30 mouse cellular contexts compared by ENCODE assay signal in genomic region chr2:27026332-27026731, GRCm38 (mm10). TPM values are rescaled to one million over a fixed set of nuclear protein-coding genes. Genes with fewer than 3 reads are reported as not detected.
DNase-seq lines count a peak whose midpoint lies in the region; ATAC-seq and TF ChIP-seq lines count a peak whose summit lies in the region.
"Had no signal": no experiment of that assay in that cellular context is flagged by ENCODE, and none has a peak within 500 bp of the region (broad histone marks: within the 10 kb centered on the region; RNA-seq: fewer than 3 reads in every experiment).

No protein-coding gene starts in this region.

- no peaks in the 10 kb centered on the region for H3K36me3 ChIP-seq in myocyte (ENCODE audit: control insufficient read depth, insufficient read depth)
- H3K36me3 ChIP-seq in kidney, embryonic 15.5 days = no peaks in the 10 kb centered on the region
- H3K36me3 ChIP-seq: embryonic facial prominence, embryonic 13.5 days; forebrain, embryonic 10.5 days; forebrain, embryonic 15.5 days; G1E; intestine, embryonic 15.5 days; lung, embryonic 15.5 days; midbrain, embryonic 12.5 days; neural tube, embryonic 12.5 days; stomach, embryonic 15.5 days had no signal

- WGBS in cerebellum, adult 2 months = 76% methylated on average over 3 of the region's 3 CpGs
- 93% methylated on average over 3 of the region's 3 CpGs for WGBS in kidney, embryonic 15.5 days

- H3ac ChIP-seq in myocyte (ENCODE audit: control insufficient read depth, insufficient read length) = no peak overlapping the region

- H3K9ac ChIP-seq in kidney, embryonic 15.5 days = no peak overlapping the region
- H3K9ac ChIP-seq: embryonic facial prominence, embryonic 13.5 days; forebrain, embryonic 15.5 days; intestine, embryonic 15.5 days; limb, embryonic 13.5 days; lung, embryonic 15.5 days; midbrain, embryonic 12.5 days; neural tube, embryonic 12.5 days; stomach, embryonic 15.5 days had no signal

- peak overlapping the region; percentile 58 for H3K4me2 ChIP-seq in myocyte (ENCODE audit: low read depth)
- no peak overlapping the region for H3K4me2 ChIP-seq in kidney, embryonic 15.5 days
- H3K4me2 ChIP-seq: embryonic facial prominence, embryonic 13.5 days; heart, embryonic 11.5 days; intestine, embryonic 15.5 days; limb, embryonic 13.5 days; liver, embryonic 11.5 days; lung, embryonic 15.5 days; stomach, embryonic 15.5 days had no signal

- no peak for ATAC-seq in kidney, embryonic 15.5 days (replicated peaks; ENCODE audit: low FRiP score)
- ATAC-seq: forebrain, embryonic 15.5 days; intestine, embryonic 15.5 days had no signal

- H3K9me3 ChIP-seq in kidney, embryonic 15.5 days (replicated peaks) = no peaks in the 10 kb centered on the region
- H3K9me3 ChIP-seq: embryonic facial prominence, embryonic 13.5 days; forebrain, embryonic 10.5 days; forebrain, embryonic 15.5 days; G1E; intestine, embryonic 15.5 days; limb, embryonic 13.5 days; lung, embryonic 15.5 days; midbrain, embryonic 12.5 days; neural tube, embryonic 12.5 days; stomach, embryonic 15.5 days had no signal

- no peaks in the 10 kb centered on the region for H3K79me2 ChIP-seq in myocyte (ENCODE audit: control insufficient read depth, insufficient read depth)

- no peak for TF ChIP-seq CTCF in cerebellum, adult 2 months (IDR thresholded peaks at IDR 0.05; ENCODE audit: borderline replicate concordance, insufficient read depth, low read depth, low read length)
- TF ChIP-seq CTCF in left cerebral cortex, adult 2 months (IDR thresholded peaks at IDR 0.05) = no peak
- no peak for TF ChIP-seq CTCF in bone marrow macrophage, adult 2 months (IDR thresholded peaks at IDR 0.05; ENCODE audit: low read depth, low read length)

- no peak for TF ChIP-seq POLR2A in cerebellum, adult 2 months (IDR thresholded peaks at IDR 0.05; ENCODE audit: borderline replicate concordance, insufficient read depth, low read length)
- no peak for TF ChIP-seq POLR2A in bone marrow macrophage, adult 2 months (IDR thresholded peaks at IDR 0.05; ENCODE audit: borderline replicate concordance, low read depth, low read length)
- no peak for TF ChIP-seq POLR2A in myocyte (IDR thresholded peaks at IDR 0.05; ENCODE audit: insufficient read length, low read depth)

- H3K27me3 ChIP-seq in cerebellum, adult 2 months (ENCODE audit: control insufficient read depth, insufficient read depth, low read length) = no peaks in the 10 kb centered on the region
- H3K27me3 ChIP-seq in myocyte (ENCODE audit: control insufficient read depth, insufficient read depth, insufficient read length) = peaks cover 5% of the 10 kb centered on the region
- H3K27me3 ChIP-seq in kidney, embryonic 15.5 days = peaks cover 13% of the 10 kb centered on the region; the same call in 1 of the 2 replicates
- H3K27me3 ChIP-seq: neural tube, embryonic 12.5 days had no signal

- intact Hi-C loops in left cerebral cortex, adult 2 months (cut with DNase I) = loop anchor here (5.0 to 10.0 kb wide), 2 partner anchors 94 to 112 kb away; partner anchors contain the start of genes Med22, Rpl7a, Stkld1 and Surf1
- intact Hi-C loops in left cerebral cortex, postnatal 4 days (cut with DNase I) = no loop called here

- H3K27ac ChIP-seq in cerebellum, adult 2 months (ENCODE audit: insufficient read depth, low read length) = peak overlapping the region; percentile 32
- peak overlapping the region; percentile 86 for H3K27ac ChIP-seq in left cerebral cortex, adult 2 months
- H3K27ac ChIP-seq in bone marrow macrophage, adult 2 months (ENCODE audit: insufficient read depth, low read depth, low read length) = peak overlapping the region; percentile 59
- no peak overlapping the region for H3K27ac ChIP-seq in kidney, embryonic 15.5 days
- H3K27ac ChIP-seq: embryonic facial prominence, embryonic 13.5 days; forebrain, embryonic 10.5 days; forebrain, embryonic 15.5 days; intestine, embryonic 15.5 days; kidney, postnatal 0 days; limb, embryonic 13.5 days; lung, embryonic 15.5 days; midbrain, embryonic 12.5 days; neural tube, embryonic 12.5 days; stomach, embryonic 15.5 days had no signal

- no peak for DNase-seq in cerebellum, adult 2 months
- no peak for DNase-seq in cerebellum, postnatal 14 days
- DNase-seq in left cerebral cortex, adult 2 months (ENCODE audit: extremely low spot score in 1 of 2, low spot score in 2 of 2) = no peak
- DNase-seq in left cerebral cortex, postnatal 4 days = no peak
- no peak for DNase-seq in adipocyte (ENCODE audit: low spot score)
- DNase-seq: adrenal gland, postnatal 10 days; gastrocnemius, postnatal 25 days; heart, adult 11 months; kidney, adult 2 months; right cerebral cortex, postnatal 25 days had no signal

- peak overlapping the region; percentile 67 for H3K4me3 ChIP-seq in cerebellum, adult 2 months (replicated peaks; ENCODE audit: insufficient read depth, low read depth, low read length)
- H3K4me3 ChIP-seq in left cerebral cortex, adult 2 months = peak overlapping the region; percentile 62
- peak overlapping the region; percentile 64 for H3K4me3 ChIP-seq in bone marrow macrophage, adult 2 months (ENCODE audit: insufficient read depth, low read length)
- peak overlapping the region; percentile 35 for H3K4me3 ChIP-seq in myocyte
- no peak overlapping the region for H3K4me3 ChIP-seq in kidney, embryonic 15.5 days (replicated peaks)
- H3K4me3 ChIP-seq: embryonic facial prominence, embryonic 13.5 days; forebrain, embryonic 15.5 days; intestine, embryonic 15.5 days; limb, embryonic 13.5 days; lung, embryonic 15.5 days; midbrain, embryonic 12.5 days; neural tube, embryonic 12.5 days; stomach, embryonic 15.5 days had no signal

- H3K4me1 ChIP-seq in cerebellum, adult 2 months (ENCODE audit: control insufficient read depth, insufficient read depth, low read length) = peaks cover 26% of the 10 kb centered on the region
- H3K4me1 ChIP-seq in bone marrow macrophage, adult 2 months (ENCODE audit: control insufficient read depth, insufficient read depth, low read length) = peaks cover 33% of the 10 kb centered on the region
- peaks cover 19% of the 10 kb centered on the region for H3K4me1 ChIP-seq in kidney, embryonic 15.5 days

TF ChIP-seq in myocyte, 11 proteins besides CTCF, POLR2A, EP300 and RAD21:
- TF ChIP-seq E2F4 (IDR thresholded peaks at IDR 0.05; ENCODE audit: insufficient read depth) (no peak), USF1 (IDR thresholded peaks at IDR 0.05; ENCODE audit: low read depth) (no peak)

RNA-seq across cellular contexts. Expression of gene Slc2a6, which starts 1.5 kb away (rescaled TPM):
- polyA plus RNA-seq in cerebellum, adult 2 months (2012; rRNA removed) = 45.4 and 49.8 TPM in 2 replicates
- total RNA-seq in left cerebral cortex, adult 2 months (2021) = 10 to 100 TPM; 28.9 to 29.1 TPM
- 10 to 100 TPM; 23.3 to 27.5 TPM for total RNA-seq in left cerebral cortex, postnatal 4 days (2021)
- 24.5 and 26.9 TPM in 2 replicates for polyA plus RNA-seq in bone marrow macrophage, adult 2 months (2012; ENCODE audit: insufficient read depth, insufficient read length, missing spikeins)
- polyA plus RNA-seq in myocyte (2012; fragmentation: generic; extraction: Trizol) = 102 TPM
- polyA plus RNA-seq in kidney, embryonic 15.5 days (2015; fragmentation: Nextera tagmentation; extraction: Ambion mirVana) = 0.31 and 0.96 TPM in 2 replicates
- polyA plus RNA-seq: G1E had no signal

RNA-seq across cellular contexts. Expression of gene Cacfd1, which starts 16.6 kb away (rescaled TPM):
- polyA plus RNA-seq in cerebellum, adult 2 months (2012; rRNA removed) = 65.8 and 66.5 TPM in 2 replicates
- 10 to 100 TPM; 46.3 to 48.2 TPM for total RNA-seq in left cerebral cortex, adult 2 months (2021)
- total RNA-seq in left cerebral cortex, postnatal 4 days (2021) = 10 to 100 TPM; 73.1 to 80.5 TPM
- 20.1 and 24.2 TPM in 2 replicates for polyA plus RNA-seq in bone marrow macrophage, adult 2 months (2012; ENCODE audit: insufficient read depth, insufficient read length, missing spikeins)
- polyA plus RNA-seq in myocyte (2012; fragmentation: generic; extraction: Trizol) = 22.8 TPM
- 61.0 and 66.1 TPM in 2 replicates for polyA plus RNA-seq in kidney, embryonic 15.5 days (2015; fragmentation: Nextera tagmentation; extraction: Ambion mirVana)

RNA-seq across cellular contexts. Expression of gene Mymk, which starts 45.6 kb away (rescaled TPM):
- 0.22 and 0.43 TPM in 2 replicates for polyA plus RNA-seq in cerebellum, adult 2 months (2012; rRNA removed)
- total RNA-seq in left cerebral cortex, adult 2 months (2021) = under 1 TPM in 1 of 2 experiments, not detected in 1; 0.75 TPM
- under 1 TPM in 1 of 2 experiments, not detected in 1; 0.42 TPM for total RNA-seq in left cerebral cortex, postnatal 4 days (2021)
- not detected in 2 replicates for polyA plus RNA-seq in bone marrow macrophage, adult 2 months (2012; ENCODE audit: insufficient read depth, insufficient read length, missing spikeins)
- 1,410 TPM for polyA plus RNA-seq in myocyte (2012; fragmentation: generic; extraction: Trizol)
- 3.4 and 5.3 TPM in 2 replicates for polyA plus RNA-seq in kidney, embryonic 15.5 days (2015; fragmentation: Nextera tagmentation; extraction: Ambion mirVana)
- total RNA-seq: hematopoietic stem cell, adult 5-6 weeks; megakaryocyte, adult 5-6 weeks had no signal
- polyA plus RNA-seq: forebrain, embryonic 10.5 days; G1E; kidney, postnatal 0 days had no signal

RNA-seq across cellular contexts. Expression of gene Adamtsl2, which starts 52.8 kb away (rescaled TPM):
- polyA plus RNA-seq in cerebellum, adult 2 months (2012; rRNA removed) = 3.8 and 4.1 TPM in 2 replicates
- 10 to 100 TPM; 16.2 to 21.4 TPM for total RNA-seq in left cerebral cortex, adult 2 months (2021)
- 10 to 100 TPM; 23.8 to 25.1 TPM for total RNA-seq in left cerebral cortex, postnatal 4 days (2021)
- polyA plus RNA-seq in bone marrow macrophage, adult 2 months (2012; ENCODE audit: insufficient read depth, insufficient read length, missing spikeins) = not detected in 2 replicates
- 17.6 TPM for polyA plus RNA-seq in myocyte (2012; fragmentation: generic; extraction: Trizol)
- 1.3 and 1.7 TPM in 2 replicates for polyA plus RNA-seq in kidney, embryonic 15.5 days (2015; fragmentation: Nextera tagmentation; extraction: Ambion mirVana)
- total RNA-seq: hematopoietic stem cell, adult 5-6 weeks; megakaryocyte, adult 5-6 weeks had no signal
- polyA plus RNA-seq: G1E had no signal

RNA-seq across cellular contexts. Expression of gene Adamts13, which starts 53.1 kb away (rescaled TPM):
- 0.59 TPM in 1 of 2 replicates, not detected in the other for polyA plus RNA-seq in cerebellum, adult 2 months (2012; rRNA removed)
- total RNA-seq in left cerebral cortex, adult 2 months (2021) = 1 to 10 TPM; 1.8 to 2.3 TPM
- total RNA-seq in left cerebral cortex, postnatal 4 days (2021) = not detected
- polyA plus RNA-seq in bone marrow macrophage, adult 2 months (2012; ENCODE audit: insufficient read depth, insufficient read length, missing spikeins) = 0.16 TPM in 1 of 2 replicates, not detected in the other
- not detected for polyA plus RNA-seq in myocyte (2012; fragmentation: generic; extraction: Trizol)
- polyA plus RNA-seq in kidney, embryonic 15.5 days (2015; fragmentation: Nextera tagmentation; extraction: Ambion mirVana) = 0.06 and 0.26 TPM in 2 replicates
- total RNA-seq: G1E; gastrocnemius, adult 18-20 months; gastrocnemius, postnatal 25 days; hematopoietic stem cell, adult 5-6 weeks had no signal
- polyA plus RNA-seq: embryonic facial prominence, embryonic 13.5 days; forebrain, embryonic 10.5 days; G1E; heart, embryonic 16.5 days; limb, embryonic 13.5 days; lung, embryonic 15.5 days; midbrain, embryonic 12.5 days; neural tube, embryonic 12.5 days had no signal

Comparison
In these comparisons a context has a peak if more than half of its experiments do, and no peak if none do; other contexts are left out.
1. RNA of gene Slc2a6, which starts 1.5 kb away (polyA plus RNA-seq): 102 TPM in myocyte (single experiment), 45.4 to 49.8 TPM in cerebellum, adult 2 months and 24.5 to 26.9 TPM in bone marrow macrophage, adult 2 months; 0.31 to 0.96 TPM in kidney, embryonic 15.5 days; every median in the first group is over 10 times any median in the second.
2. RNA of gene Mymk, which starts 45.6 kb away (polyA plus RNA-seq): 1,410 TPM in myocyte (single experiment); 3.4 to 5.3 TPM in kidney, embryonic 15.5 days, 0.22 to 0.43 TPM in cerebellum, adult 2 months and not detected in bone marrow macrophage, adult 2 months; every median in the first group is over 100 times any median in the second.